Mouse (Mus musculus) right cerebral cortex, postnatal 10 days (tissue): ENCODE measurements around the gene Aloxe3.

Source experiments
- DNase-seq, 2 experiments: peaks; one replicate each; pipeline ENCODE4 v3.0.0; 2021; ENCODE audit warnings: low spot score in 2 of 2

Aloxe3 gene

GRCm38 (mm10) chr11:69125852-69125918, at the start of gene Aloxe3:
Gene Aloxe3, plus strand, starts transcription at chr11:69125896.
- no peak for DNase-seq

GRCm38 (mm10) chr11:69076572-69076971, 49.1 kb upstream of the Aloxe3 start:
- DNase-seq: peak in 1 of 2 experiments; percentile 54

- DNase-seq: no peak
Observed at GRCm38 (mm10) chr11:69077316-69077715, 48.4 kb upstream of the Aloxe3 start.

GRCm38 (mm10) chr11:69078041-69078440, 47.7 kb upstream of the Aloxe3 start:
- DNase-seq: no peak

GRCm38 (mm10) chr11:69078805-69079438, 46.8 kb upstream of the Aloxe3 start:
- peak in 1 of 2 experiments; percentile 25 for DNase-seq

GRCm38 (mm10) chr11:69080102-69080854, 45.4 kb upstream of the Aloxe3 start:
- DNase-seq: no peak

- no peak for DNase-seq
Observed at GRCm38 (mm10) chr11:69080855-69081222, 44.9 kb upstream of the Aloxe3 start.

- no peak for DNase-seq
Observed at GRCm38 (mm10) chr11:69081613-69082012, 44.1 kb upstream of the Aloxe3 start.

- DNase-seq: no peak
Observed at GRCm38 (mm10) chr11:69085608-69086007, 40.1 kb upstream of the Aloxe3 start.

GRCm38 (mm10) chr11:69086390-69086789, 39.3 kb upstream of the Aloxe3 start:
- peak; percentile 59 to 60 for DNase-seq

GRCm38 (mm10) chr11:69087082-69087481, 38.6 kb upstream of the Aloxe3 start:
- DNase-seq: peak; percentile 35 to 47

- peak in 1 of 2 experiments; percentile 38 for DNase-seq
Observed at GRCm38 (mm10) chr11:69087597-69087996, 38.1 kb upstream of the Aloxe3 start.

- DNase-seq: peak; percentile 96
Observed at GRCm38 (mm10) chr11:69088103-69088855, 37.4 kb upstream of the Aloxe3 start, which contains the start of gene Vamp2. Gene Vamp2, plus strand, starts transcription at chr11:69088490.

- DNase-seq: peak in 1 of 2 experiments; percentile 45
Observed at GRCm38 (mm10) chr11:69088856-69089615, 36.7 kb upstream of the Aloxe3 start.

- DNase-seq: peak in 1 of 2 experiments; percentile 61
Observed at GRCm38 (mm10) chr11:69089616-69090290, 35.9 kb upstream of the Aloxe3 start.

GRCm38 (mm10) chr11:69090367-69090766, 35.3 kb upstream of the Aloxe3 start:
- peak in 1 of 2 experiments; percentile 35 for DNase-seq

GRCm38 (mm10) chr11:69091566-69092385, 33.9 kb upstream of the Aloxe3 start:
- DNase-seq: peak in 1 of 2 experiments; percentile 25

GRCm38 (mm10) chr11:69092386-69092751, 33.3 kb upstream of the Aloxe3 start:
- peak; percentile 79 to 83 for DNase-seq

GRCm38 (mm10) chr11:69092871-69093270, 32.8 kb upstream of the Aloxe3 start:
- peak in 1 of 2 experiments; percentile 27 for DNase-seq

- peak in 1 of 2 experiments; percentile 31 for DNase-seq
Observed at GRCm38 (mm10) chr11:69093856-69094255, 31.8 kb upstream of the Aloxe3 start.
